Mouse (Mus musculus): ENCODE measurements around the gene Ddt.
"Not testable (repeated sequence)": the region's sequence is repeated elsewhere in the genome, so short reads cannot be mapped to it uniquely, and the experiment has no call there.

The Ddt gene

DNA sequence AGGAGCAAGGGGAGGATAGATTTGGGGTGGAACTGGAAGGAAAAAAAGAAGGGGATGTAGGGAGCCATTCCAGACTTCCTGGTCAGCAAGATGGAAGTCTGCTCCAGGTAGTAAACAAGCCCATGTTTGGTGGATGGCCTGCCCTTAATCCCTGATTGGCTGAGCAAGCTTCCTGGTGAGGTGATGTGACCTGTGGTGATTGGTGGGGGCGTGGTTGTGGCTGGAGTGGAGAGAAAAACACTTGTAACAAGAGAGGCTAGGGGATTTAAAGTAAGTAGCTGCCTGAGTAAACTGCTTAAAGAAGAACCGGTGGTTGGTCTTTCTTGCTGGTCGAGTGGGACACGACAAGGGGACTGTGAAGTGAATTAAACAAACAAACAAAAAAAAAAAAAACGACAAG, 5.5 kb downstream of the Ddt start:
- DNase-seq (ENCODE audit: low spot score): not testable (repeated sequence)

DNA sequence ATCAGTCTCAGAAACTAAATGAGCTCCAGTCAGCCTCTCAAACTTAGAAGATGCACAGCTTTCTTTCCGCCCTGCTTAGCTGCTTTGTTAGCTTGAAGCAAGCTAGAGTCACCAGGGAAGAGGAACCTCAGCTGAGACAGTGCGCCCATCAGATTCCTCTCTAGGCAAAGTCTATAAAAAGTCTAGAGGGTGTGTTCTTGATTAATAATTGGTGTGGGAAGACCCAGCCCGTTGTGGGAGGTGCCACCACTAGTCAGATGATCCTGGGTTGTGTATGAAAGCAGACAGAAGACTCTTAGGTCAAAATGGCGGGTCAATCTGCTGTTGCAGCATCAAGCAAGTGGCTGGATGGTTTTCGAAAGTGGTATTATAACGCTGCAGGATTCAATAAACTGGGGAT, 6.4 kb downstream of the Ddt start:
- no peak for DNase-seq (ENCODE audit: low spot score)

DNA sequence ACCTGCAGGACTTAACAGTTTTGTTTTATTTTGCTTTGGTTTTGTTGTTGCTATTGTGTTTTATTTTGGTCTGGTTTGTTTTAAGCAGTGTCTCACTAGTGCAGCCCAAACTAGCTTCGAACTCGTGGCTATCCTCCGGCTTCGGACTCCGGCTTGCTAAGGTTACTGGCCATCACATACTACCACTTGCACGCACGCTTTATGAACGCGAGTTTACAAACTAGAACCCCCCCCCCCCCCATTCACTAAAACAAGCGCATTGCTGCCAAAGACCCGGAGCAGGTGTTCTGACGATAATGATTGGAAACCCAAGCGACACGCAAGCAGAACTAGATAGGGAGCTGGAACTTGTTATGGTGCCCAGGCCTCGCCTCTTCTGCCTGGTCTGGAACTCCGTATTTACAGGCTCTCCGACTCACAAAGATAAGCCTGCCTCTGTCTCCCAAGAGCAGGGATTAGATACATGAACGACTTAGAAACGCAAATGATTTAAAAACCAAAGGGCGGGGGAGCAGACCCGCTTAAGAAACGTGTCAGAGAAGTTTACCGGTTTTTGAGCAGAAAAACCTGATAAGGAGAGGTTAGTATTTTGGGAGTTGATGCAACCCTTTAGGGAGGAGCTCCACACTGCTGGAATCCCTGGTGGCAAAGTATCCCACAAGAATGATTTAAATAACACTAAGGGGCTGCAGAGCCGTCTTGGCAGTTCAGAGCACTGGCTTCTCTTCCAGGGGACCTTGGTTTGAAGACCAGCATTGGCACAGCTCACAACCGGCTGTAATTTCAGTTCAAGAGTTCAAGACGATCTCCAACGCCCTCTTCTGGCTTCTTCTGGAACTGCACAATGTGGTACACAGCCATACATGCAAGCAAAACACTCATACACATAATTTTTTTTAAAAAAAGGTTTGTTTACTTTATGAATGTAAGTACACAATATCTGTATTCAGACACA, 8.4 kb downstream of the Ddt start:
- DNase-seq (ENCODE audit: low spot score): peak; percentile 60

DNA sequence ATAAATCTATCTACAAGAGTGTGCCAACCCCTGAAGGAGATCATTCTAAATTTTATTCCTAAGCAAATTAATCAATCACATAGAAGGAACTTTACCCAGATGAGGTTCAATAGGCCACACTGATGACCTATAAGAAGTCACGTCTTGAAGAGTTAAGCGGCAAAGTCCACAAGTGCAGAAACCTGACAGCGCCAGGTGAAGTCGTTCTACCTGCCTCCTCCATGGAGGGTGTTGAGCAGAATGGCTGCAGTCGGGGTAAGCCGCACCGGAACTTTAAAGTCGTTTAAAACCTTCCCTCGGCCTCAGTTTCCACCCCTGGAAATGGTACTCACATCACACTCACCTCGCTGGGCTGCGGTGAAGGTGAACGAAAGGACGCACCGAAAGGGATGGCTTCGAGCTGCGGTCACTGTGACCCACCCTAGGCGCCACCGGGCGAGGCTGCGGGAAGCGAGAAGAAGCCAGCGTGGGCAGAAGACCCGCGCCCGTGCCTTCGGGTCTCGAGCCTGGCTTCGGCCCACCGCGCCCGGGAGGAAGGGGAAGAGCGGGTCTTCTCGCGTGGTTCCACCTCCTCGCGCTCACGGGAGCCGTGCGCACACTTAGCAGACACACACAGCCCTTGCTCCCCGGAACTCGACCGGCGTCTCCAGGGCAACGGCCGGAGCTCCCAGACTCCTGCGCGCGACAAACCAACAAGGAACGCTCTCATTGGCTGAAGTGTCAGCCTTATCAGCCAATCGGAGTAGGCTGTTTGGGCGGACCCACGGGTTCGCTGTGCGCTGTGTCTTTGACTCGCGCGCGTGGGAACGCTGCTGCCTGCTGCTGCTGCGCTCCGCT, 9.3 kb downstream of the Ddt start, which contains the start of gene Cabin1:
Cabin1 (minus strand) TSS at position 660 of the 837 bp plus-strand sequence.
- peak; percentile 96 for DNase-seq (ENCODE audit: low spot score)

DNA sequence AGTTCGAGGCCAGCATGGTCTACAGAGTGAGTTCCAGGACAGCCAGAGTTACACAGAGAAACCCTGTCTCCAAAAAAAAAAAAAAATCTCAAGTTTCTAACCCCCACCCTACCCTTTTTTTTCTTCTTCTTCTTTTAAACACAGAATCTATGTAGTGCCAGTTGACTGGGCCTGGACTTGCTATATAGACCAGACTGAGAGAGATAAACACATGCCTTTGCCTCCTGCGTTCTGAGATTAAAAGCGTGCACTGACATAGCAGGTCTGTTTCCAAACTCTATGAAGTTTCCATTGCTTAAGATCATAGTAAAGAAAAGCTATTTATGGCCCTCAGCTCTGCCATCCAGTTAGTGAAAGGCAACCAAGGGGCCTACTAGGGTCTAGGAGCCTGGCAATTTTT, 10.8 kb downstream of the Ddt start:
- DNase-seq (ENCODE audit: low spot score): no peak

DNA sequence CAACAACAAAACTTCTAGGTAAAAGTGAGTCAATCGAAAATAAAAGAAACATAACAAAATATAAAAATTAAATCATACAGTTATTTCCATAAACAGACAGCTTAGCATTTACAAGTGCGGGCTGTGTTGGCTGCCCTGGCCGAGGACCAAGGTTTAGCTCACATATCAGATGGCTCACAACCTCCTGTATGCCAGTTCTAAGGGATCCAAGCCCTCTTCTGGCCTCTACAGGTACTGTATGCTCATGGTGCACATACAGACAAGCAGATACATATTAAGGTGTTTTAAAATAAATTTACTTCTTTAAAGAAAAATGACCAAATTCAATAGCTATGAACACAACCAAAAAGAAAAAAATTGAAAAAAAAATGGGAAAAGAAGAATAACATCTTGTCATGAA, 12.9 kb downstream of the Ddt start:
- DNase-seq (ENCODE audit: low spot score): no peak

DNA sequence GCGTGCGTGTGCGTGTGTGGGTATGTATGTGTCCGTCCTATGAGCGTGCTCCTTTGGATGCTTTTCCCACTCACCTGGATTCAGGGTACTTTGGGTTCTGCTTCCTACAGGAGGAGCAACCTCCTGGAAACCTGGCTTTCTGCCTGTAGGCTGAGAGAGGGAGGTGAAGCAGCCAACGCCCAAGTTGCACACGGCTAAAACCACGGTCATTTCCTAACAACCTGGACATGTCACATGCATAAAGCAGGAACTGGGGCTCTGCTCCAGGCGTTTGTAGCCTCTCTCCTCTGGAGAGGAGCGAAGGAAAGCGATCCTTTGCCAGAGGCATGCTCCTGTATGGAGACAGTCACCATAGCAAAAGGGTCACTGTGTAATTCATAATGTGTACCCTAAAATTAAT, 16.5 kb downstream of the Ddt start:
- no peak for DNase-seq (ENCODE audit: low spot score)

DNA sequence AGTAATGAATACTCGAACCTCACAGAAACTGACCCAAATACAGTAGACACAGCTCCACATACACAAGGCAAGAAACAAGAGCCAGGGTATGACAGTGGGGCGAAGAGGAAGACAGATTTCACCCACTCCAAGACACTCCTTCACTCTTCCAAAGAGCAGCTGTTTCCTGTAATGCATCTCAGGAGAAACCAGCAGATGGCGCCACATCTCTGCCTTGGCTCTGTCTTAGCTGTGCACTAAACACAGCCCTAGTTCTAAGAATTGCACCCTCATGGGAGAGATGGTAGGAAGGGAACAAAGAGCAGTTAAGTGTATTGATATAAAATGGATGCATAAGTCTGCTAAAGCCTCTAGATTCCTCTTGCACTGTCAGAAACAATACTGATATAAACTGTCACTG, 29.2 kb downstream of the Ddt start:
- peak; percentile 70 for DNase-seq (ENCODE audit: low spot score)

DNA sequence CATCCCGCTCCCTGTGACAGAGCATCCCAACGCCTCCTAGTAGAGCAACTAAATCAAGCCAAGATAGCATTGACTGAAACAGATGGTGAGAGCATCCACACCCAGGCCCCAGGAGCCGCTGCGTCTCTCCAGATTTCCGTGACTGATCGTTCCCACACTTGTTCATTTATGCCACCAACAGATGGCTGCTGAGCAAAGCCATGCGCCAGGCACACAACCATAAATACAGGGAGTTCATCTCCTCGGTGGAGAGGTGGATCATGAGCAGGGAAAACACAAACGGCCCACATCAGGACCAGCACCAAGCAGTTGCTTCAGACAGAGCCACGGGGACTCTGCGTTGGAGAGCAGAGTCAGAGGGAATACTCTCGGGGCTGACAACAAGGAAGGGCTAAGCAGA, 29.8 kb downstream of the Ddt start:
- no peak for DNase-seq (ENCODE audit: low spot score)

DNA sequence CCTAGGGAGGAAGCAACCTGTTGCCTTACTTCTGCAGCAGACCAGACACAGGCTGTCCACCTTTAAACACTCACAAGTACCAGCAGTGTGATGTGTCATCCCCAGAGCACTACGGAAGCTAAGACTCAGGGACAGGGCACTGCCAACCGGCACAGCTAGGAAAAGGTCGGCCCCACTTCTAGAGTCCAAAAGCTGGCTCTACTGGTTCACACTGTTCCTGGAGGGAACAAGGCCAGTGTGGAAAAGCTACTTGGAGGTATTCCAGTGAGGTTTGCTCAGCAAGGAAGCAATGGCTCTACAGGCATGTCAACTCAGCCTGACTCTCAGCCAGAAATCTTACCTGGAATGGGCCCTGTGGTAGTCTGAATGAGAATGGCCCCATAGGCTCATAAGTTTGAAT, 32.3 kb downstream of the Ddt start:
- DNase-seq (ENCODE audit: low spot score): no peak

DNA sequence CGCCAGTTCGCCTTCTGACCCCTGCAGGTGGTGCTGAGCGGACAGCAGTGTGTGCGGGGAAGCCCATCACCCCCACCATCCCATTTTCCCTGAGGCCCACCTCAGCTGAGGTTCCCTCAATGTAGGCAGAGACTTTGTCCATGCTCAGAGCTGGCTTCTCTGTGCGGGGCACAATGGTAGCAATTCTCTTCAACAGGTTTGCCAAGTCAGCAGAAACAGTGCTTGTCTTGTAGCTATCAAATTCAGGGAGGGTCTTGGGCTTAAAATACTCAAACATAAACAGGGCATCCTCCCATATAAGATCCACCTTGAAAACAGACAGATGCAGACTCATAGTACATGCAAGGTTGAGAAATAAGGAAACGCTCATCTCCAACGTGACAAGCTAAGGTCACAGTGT, 47.8 kb downstream of the Ddt start:
- DNase-seq (ENCODE audit: low spot score): no peak
